Mouse (Mus musculus): ENCODE data around the gene B430305J03Rik.

The B430305J03Rik gene

GRCm38 (mm10) chr3:61365779-61366373 is at the start of gene B430305J03Rik:
TSS of gene B430305J03Rik (minus strand) at chr3:61365951.
- DNase-seq (ENCODE audit: low spot score), result no peak

GRCm38 (mm10) chr3:61409683-61410082 is 43.9 kb upstream of the B430305J03Rik start:
- DNase-seq (ENCODE audit: low spot score), result no peak

GRCm38 (mm10) chr3:61406921-61407320 is 41.2 kb upstream of the B430305J03Rik start:
- DNase-seq (ENCODE audit: low spot score), result no peak

- no peak for DNase-seq (ENCODE audit: low spot score)
These were observed 35.2 kb upstream of the B430305J03Rik start for GRCm38 (mm10) chr3:61400823-61401387.

- DNase-seq (ENCODE audit: low spot score), result no peak
These were observed 31.0 kb upstream of the B430305J03Rik start for GRCm38 (mm10) chr3:61396728-61397127.

- no peak for DNase-seq (ENCODE audit: low spot score)
These were observed 29.6 kb upstream of the B430305J03Rik start for GRCm38 (mm10) chr3:61395382-61395781.

GRCm38 (mm10) chr3:61393520-61393919 is 27.8 kb upstream of the B430305J03Rik start:
- no peak for DNase-seq (ENCODE audit: low spot score)

GRCm38 (mm10) chr3:61392881-61393280 is 27.1 kb upstream of the B430305J03Rik start:
- no peak for DNase-seq (ENCODE audit: low spot score)

- no peak for DNase-seq (ENCODE audit: low spot score)
These were observed 25.8 kb upstream of the B430305J03Rik start for GRCm38 (mm10) chr3:61391564-61391963.

- no peak for DNase-seq (ENCODE audit: low spot score)
These were observed 20.6 kb upstream of the B430305J03Rik start for GRCm38 (mm10) chr3:61386368-61386767.

- no peak for DNase-seq (ENCODE audit: low spot score)
These were observed 10.2 kb upstream of the B430305J03Rik start for GRCm38 (mm10) chr3:61376001-61376400.

GRCm38 (mm10) chr3:61368446-61368845 is 2.7 kb upstream of the B430305J03Rik start:
- DNase-seq (ENCODE audit: low spot score), result no peak

GRCm38 (mm10) chr3:61364978-61365778 is 573 bp downstream of the B430305J03Rik start:
- DNase-seq (ENCODE audit: low spot score), result no peak

- DNase-seq (ENCODE audit: low spot score), result no peak
These were observed 1.1 kb downstream of the B430305J03Rik start for GRCm38 (mm10) chr3:61364661-61364977.

- DNase-seq (ENCODE audit: low spot score), result peak; percentile 77
These were observed 1.6 kb downstream of the B430305J03Rik start for GRCm38 (mm10) chr3:61363989-61364660.

- peak; percentile 91 for DNase-seq (ENCODE audit: low spot score)
These were observed 2.4 kb downstream of the B430305J03Rik start for GRCm38 (mm10) chr3:61363161-61363988.

GRCm38 (mm10) chr3:61362821-61363160 is 3.0 kb downstream of the B430305J03Rik start:
- no peak for DNase-seq (ENCODE audit: low spot score)

GRCm38 (mm10) chr3:61361338-61361737 is 4.4 kb downstream of the B430305J03Rik start, which contains the start of gene Rap2b:
TSS of gene Rap2b (plus strand) at chr3:61361638.
- DNase-seq (ENCODE audit: low spot score), result no peak

- DNase-seq (ENCODE audit: low spot score), result no peak
These were observed 6.9 kb downstream of the B430305J03Rik start for GRCm38 (mm10) chr3:61358756-61359293.

GRCm38 (mm10) chr3:61358107-61358506 is 7.6 kb downstream of the B430305J03Rik start:
- no peak for DNase-seq (ENCODE audit: low spot score)

GRCm38 (mm10) chr3:61355464-61355863 is 10.3 kb downstream of the B430305J03Rik start:
- no peak for DNase-seq (ENCODE audit: low spot score)

- DNase-seq (ENCODE audit: low spot score), result no peak
These were observed 16.3 kb downstream of the B430305J03Rik start for GRCm38 (mm10) chr3:61349433-61349832.

Data from layer of hippocampus, adult 9-10 months (tissue).